Mouse (Mus musculus) cerebellum, postnatal 36 days (tissue): ENCODE measurements at regions not wholly inside any gene's neighbourhood (a gene's known extent, or its start where the extent isn't known, plus 50 kb on each side); places are given as distances from the start of the nearest gene placed in this dataset.

ENCODE experiments used
- DNase-seq, 2 experiments: peaks; one replicate each; pipeline ENCODE4 v3.0.0; 2021 to 2022; ENCODE audit warnings: mixed read lengths in 2 of 2

DNA sequence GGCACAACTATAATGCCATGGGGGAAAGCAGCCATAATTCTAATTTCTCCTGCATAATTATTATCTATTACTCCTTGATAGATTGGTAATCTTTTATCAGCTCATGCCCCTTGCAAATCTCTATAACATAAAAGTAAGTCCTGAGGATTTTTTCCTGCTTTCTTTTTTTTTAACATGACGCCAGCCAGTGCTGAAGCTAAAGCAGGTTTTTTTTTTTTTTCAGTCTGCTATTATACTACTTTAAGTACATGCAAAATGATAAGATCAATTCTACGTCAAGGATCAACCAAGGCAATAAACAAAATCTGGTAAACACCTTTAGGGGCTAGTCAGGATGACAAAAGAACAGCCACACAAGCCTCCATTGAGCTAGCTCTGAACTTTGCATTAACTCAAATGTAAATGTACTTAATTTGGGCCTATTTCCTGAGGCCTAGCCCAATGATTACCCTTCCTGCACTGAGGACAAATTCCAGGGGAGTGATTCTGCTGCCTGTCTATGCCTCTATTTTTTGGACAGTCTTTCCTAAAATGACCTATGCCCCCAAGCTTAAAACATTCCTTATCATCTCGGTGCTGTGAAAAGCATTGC lies 434.8 kb downstream of the 1810013L24Rik start:
- no peak for DNase-seq

DNA sequence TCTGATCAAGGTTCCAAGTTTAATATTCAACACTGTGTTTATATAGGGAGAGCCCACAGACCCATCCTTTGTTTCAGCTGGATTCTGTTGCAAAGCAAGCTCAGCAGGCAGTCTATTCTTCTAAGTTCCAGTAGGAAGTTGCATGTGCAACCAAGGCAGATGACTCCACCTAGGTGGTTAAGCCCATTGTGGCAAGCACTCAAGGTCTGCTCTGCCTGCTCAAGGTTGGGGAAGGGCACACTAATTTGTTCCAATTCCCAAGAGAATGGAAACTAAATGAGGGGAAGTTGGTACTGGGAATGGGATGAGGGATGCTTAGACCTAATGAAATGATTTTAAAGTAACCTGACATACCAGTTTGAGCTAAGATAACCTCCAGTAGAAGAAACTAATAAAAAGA lies 437.3 kb downstream of the 1810013L24Rik start:
- DNase-seq, result no peak

DNA sequence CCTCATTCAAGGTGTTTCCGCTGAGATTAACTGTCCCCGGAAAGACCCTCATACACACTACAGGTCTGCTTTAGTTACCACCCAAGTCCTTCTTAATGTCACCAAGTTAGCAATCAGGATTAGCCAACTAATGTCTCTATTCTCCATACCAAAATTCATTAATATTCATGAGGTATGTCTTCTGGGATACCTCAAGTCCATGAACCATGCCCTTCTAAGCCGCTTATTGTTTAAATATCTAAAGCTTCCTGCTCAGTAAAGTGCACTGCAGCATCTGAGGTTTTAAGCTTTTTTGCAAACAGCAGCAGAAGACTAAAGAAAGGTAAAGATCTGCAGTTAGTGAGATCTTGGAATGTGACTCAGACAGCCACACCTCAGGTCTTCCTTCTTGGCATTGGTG lies 440.2 kb downstream of the 1810013L24Rik start:
- no peak for DNase-seq

DNA sequence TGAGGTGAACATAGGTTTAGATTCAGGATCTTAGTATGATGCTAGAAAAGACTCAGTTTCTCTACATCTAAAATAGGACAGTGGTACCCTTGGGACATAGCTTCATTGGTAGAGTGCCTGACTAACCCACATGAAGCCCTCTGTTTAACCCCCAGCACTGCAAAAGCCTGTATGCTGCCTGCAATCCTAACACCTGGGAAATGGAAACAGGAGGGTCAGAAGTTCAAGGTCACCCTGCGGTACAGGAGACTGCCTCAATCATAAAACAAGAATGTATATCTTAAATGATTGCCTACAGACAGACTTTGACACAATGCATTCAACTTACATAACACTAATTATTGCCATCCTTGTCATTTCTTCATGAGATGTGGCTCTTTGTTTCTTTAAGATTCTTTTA lies 440.8 kb downstream of the 1810013L24Rik start:
- DNase-seq, result no peak

DNA sequence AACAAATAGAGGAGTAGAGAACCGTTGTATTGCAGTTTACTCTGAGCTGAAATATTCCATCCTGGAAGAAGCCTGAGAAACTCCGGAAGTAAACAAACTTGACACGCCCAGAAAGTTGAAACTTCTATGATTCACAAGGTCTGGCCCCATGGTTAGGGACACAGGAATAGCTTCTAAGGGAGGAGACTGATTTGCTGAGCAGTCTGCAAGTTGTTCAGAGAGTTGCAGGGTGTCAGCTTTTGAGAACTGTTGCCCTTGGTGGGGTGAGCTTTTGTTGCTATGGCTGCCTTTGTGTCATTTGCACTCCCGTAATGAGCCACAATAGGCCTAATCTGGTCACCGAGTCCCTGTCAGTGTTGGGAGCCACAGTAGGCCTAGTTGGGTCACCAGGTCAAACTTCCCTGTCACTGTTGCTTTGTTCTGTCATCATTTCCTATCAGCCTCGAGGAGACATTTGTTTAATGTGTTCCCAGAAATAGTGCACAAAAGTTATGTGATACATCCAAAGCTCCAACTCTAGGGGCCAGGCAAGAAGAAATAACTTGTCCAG lies 443.9 kb downstream of the 1810013L24Rik start:
- no peak for DNase-seq

DNA sequence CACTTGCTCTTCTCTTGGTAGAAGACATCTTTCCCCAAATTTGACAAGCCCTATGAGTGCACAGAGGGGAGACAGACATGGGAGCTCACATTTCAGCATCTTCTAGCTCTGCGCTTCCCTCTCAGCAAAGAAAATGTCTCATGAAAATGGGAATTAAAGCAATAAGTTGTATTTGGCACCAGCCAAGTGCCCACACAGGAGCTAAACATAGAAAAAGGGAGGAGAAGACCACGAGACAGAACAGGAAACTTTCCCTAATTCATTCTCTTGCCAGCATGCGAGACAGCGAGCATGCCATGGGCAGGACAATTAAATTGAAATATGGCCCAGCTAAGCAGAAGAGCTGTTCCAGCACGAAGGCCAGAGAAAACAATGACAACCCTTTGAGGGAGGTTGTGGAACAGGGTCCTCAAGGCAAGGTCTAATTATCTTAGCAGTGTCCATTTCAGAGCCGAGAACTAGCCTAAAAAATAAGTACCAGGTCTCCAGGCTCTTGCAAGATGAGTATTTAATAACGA lies 444.7 kb downstream of the 1810013L24Rik start:
- no peak for DNase-seq

DNA sequence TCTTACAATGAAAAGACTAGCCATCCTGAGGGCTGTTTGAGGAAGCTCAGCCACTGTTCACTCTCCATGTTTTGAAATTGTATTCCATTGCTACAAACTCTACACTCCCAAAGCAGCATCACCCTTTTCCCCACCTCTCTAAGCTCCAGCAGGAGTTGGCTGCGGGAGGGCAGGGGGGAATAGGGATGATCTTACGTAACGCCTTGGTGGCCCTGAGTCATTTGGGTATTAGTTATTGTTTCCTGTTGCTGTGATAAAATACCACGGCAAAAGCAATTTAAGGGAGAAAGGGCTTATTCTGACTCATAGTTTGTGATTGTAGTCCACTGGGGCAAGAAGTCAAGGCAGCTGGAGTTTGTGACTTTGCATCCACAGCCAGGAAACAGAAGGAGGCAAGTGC lies 445.5 kb downstream of the 1810013L24Rik start:
- no peak for DNase-seq

DNA sequence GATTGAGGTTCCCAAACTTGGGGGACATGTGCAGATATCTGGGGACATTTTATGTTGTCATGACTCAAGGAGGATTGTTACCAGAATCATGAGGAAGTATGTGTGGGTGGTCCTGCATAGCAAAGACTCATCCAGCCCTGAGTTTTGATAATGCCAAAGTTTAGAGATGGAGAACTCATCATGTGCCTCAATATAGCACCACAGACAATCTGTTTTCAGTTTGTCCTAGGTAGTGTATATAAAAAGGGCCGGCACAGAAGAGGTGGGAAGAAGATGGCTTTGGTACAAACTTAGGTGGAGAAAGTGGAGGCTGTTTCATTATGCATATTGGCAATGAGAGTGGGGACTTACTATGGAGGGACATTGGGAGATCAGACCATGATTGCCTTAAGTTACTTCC lies 447.2 kb downstream of the 1810013L24Rik start:
- no peak for DNase-seq

DNA sequence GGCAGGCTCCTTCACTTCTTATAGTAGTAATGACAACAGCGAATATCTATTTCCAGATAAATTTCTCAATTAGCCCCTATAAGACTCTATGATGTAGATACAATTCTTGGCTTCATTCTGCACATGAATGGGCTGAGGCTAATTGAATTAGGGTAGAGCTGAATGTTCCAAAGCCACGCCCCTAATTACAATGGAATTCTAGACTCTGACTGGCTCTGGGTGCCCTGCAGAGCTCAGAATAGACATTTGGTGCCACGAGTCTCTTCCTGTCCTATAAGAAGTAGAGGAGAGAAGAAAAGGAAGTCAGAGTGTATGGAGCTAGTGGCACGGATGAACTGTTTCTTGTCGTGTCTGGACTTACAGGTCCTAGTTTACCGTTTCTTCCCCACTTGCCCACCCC lies 449.8 kb downstream of the 1810013L24Rik start:
- no peak for DNase-seq

DNA sequence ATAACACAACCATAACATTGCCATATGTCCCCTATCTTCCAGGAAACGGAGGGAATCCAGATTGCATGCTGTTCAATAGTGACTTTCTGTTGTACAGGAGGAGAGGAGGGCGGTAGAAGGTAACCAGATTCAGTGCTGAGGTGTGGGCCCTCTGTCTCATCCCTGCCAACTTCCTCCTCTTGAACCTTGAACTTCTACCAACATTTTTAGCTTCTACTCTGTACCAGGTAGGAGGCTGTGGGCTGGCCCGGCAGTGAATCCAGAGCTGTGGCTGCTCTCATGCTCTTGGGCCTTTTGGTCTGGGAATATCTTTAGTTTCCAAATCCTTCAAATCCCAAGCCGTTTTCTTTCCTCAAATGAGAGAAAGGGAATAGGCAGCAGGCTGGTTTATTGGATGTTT lies 450.5 kb downstream of the 1810013L24Rik start:
- DNase-seq, result no peak

DNA sequence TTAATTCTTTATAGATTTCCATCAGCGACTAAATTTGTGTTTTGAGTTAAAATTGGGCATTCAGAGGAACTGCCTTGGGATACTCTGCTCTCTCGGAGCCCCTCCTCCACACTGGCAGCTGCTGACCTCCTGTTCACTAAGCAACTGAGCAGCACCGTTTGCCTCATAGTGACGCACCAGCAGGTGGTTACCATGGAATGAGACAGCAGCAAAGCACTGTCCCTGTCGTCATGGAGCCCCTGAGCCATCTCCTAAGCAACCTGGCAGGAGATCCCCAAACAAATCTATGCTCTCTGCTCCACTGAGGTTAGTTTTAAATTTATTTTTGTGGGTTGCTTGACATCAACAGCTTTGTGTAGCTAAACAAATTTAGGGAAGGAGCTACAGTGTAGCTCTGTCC lies 451.0 kb downstream of the 1810013L24Rik start:
- DNase-seq, result peak; percentile 4

DNA sequence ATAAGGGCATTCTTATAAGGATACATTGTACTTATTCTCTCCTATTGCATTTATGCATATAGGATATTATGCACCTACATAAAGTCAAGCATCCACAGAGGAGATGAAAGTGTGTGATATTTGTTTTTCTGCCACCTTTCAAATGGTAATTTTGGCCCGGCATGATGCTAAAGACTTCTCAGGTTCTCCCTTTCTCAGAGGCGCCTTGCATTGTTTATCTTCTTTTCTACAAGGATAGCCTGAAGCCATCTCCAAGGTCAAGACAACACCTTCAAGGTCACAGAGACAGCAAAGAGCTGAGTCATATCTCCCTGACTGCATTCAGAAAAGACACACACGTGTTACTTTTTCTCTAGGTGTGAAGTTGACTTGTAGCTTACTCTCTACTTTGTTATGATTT lies 454.5 kb downstream of the 1810013L24Rik start:
- no peak for DNase-seq

DNA sequence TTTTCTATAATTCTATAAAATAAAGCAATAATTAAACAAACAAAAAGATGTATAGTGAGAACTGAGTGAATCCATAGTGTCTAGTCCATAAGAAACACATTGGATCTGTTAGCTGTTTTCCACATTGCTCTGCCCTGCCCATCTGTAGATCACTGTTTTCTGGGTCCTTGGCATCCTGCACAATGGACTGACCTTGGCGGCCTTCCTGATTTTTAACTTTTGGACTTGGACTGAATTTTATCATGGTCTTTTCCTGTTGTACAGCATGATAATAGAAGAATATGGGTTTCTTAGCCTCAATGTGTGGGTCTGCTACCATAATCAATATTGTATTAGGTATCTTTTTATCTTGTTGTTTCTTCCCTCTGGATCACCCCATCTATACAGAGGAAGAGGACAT lies 456.0 kb downstream of the 1810013L24Rik start:
- DNase-seq, result no peak

DNA sequence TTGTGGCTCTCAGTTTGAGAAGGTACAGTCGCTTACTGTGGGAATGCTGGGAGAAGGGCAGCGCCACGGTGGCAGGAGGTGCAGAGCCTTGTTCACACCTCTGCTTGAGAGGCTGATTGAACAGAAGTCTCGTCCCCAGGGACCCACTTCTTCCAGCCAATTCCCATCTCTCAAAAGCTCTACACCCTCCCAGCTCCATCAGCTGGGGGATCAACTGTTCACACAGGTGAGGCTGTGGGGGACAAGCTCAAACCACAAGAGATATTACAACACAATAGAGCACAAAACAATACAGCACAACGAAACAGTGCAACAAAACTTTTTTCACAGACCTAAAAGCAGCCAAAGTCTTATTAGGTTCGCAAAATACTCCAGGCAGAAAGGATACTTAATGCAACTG lies 457.7 kb downstream of the 1810013L24Rik start:
- no peak for DNase-seq

DNA sequence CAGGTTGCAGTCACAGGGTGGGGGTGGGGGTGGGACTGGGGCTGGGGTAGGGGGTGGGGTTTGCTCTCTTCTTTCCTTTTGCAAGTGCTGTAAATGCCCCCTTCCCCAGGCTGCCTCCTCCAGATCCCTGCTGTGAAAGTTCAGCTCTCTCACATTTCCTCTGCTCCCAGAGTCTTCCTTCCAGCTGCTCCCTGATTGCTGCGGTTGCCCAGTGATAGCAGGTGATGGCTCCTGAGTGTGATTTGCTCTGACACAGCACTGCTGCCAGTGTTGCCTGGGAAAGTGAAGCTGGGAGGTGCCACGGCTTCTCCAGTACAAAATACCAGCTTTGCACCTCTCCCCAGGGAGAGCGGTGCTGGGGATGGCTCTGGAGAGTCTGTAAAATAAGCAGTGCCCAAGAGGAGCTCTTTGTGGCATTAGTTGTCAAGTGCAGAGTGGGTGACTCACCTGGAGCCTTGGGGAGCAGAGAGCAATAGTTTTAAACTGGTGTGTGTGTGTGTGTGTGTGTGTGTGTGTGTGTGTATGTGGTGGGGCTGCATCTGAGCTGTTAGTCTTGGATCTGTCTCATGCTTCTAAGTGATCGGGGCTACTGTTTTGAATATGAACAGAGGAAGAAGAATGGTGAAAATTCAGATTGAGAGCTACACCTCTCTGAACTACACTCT lies 461.6 kb downstream of the 1810013L24Rik start:
- DNase-seq, result no peak

DNA sequence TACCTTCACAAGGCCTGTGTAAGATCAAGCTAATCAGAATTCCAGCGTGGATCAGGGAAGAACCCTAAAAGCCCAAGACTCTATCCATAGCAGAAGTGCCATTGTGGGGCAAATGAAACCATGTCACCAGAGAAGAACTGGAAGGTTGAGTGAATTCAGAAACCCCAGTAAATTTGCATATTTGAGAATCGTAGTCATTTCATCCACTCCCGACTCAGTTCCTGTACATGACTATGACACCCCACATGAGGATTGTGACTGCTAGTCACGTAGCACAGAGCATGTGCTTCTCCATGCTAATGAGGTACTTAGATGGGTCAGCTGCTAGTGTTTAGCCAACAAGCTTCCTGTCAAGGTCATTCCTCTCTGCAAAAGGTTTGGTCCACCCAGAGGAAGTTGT lies 473.2 kb downstream of the 1810013L24Rik start:
- DNase-seq, result no peak

DNA sequence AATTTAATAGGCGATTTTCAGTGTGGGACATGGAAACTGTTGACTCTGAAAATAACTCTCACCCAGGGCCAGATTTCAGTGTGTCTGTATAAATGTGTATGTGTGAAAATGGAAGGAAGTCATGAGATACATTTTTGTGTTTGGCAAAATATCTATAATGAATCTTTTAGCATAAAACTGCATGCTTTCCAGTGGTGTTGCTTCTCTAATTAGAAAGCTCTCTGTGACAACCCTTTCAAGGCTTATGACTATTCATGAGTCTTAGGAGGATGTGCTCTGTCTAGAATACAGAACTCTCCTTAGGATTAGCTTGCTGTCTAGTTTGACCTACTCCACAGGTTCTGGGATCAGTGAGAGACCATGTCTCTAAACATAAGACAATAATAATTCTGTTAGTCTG lies 474.2 kb downstream of the 1810013L24Rik start:
- DNase-seq, result no peak

DNA sequence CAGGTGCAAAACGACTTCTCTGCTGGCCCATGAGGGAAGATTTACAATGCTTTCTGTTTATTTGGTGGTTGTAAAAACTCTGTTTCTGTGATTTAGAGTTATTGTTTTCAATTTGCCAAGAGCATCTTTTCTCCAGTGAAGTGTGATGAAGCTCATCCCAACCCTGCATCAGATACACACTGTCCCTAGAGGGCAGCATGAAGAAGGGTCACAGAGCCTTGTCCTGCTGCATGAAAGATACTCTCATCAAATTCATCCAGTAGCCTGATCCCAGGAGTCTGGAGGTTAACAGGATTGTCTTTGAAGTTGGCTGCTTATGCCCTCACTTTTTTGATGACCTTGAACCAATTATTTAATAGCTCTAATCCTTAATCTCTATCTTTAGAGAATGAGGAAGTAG lies 480.8 kb downstream of the 1810013L24Rik start:
- DNase-seq, result peak in 1 of 2 experiments; percentile 4

DNA sequence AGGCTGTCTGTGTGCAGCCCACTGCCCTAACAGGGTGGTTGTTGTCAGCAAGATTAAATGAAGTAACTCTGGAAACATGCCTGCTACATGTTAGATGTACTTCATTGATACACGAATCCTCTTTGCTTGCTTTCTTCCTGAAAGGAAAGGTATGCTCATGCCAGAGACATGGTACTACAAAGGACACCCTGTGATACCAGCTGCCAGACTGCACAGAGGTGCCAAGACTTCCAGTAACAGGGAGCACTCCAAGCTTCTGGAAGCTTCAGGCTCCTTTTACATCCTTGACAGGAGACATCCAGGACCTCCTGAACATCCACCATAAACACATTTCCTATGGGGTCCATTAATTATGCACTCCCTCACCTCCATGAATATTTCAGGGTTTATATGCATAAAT lies 505.7 kb downstream of the 1810013L24Rik start:
- no peak for DNase-seq

DNA sequence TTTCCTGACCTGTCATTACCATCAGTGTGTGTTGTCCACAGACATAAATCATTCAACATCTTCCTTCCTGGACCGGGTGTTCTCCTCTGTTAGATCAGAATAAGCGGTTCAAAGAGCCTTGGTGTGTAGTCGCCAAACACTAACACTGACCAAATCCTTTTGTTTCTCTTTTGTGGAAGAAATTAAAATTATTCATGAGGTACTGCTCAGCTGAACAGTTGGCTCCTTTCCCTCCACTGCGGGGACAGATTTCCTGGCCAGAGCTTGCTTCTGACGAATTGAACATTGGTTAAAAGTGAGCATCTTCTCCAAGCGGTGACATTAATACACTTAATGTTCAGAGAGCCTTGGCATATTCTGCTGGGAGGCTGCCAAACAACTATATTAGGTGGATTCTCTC lies 506.2 kb downstream of the 1810013L24Rik start:
- DNase-seq, result no peak

DNA sequence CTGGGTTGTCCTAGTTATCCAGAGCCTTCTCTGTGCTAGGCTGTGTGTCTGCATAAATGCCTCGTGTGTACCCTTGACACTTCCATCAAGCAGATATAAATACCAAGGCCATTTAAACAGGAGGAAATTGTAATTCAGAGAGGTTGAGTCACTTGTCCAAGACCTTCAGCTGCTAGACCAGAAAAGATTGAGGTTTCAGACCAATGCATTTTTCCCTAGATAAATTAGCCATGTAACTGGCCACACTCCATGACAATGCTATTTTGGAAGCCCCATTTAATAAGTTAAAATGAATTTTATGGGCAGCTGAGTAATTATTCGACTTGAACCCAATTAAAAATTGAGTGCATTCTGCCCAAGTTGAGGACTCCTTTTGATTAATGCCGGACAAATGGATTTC lies 509.6 kb downstream of the 1810013L24Rik start:
- no peak for DNase-seq

DNA sequence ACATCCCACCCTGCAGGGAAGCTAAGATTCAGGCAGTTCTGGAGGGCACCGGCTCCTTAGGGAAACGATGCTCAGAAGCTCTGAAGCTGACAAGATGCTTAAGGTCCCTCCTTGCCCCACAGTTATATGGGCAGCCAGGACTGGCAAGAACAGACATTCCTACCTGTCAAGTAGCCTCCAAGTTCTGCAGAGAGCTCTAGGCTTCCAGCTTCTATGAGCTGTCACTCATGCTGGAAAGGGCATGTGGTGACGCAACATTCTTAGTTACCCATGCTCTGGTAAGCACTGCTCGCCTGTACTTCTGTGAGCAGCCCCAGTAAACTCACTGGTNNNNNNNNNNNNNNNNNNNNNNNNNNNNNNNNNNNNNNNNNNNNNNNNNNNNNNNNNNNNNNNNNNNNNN lies 511.3 kb downstream of the 1810013L24Rik start:
- no peak for DNase-seq

DNA sequence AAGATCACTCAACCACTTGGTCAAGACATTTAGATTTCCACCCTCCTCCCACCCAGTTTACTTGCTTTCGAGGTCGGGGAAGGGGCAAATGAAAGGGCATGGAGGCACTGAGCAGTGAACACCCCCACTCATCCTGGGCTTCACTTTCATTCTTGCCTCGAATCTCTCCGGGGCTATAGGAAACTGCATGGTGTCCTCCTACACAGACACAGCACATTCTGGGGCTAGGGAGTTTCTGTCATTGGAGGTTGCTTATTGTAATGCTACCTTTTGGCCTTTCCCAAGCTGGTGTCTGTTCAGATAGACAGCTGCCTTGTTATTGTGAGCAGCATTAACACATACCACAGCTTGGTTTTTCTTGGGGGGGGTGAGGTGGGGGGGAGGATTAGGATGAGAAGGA lies 523.9 kb downstream of the 1810013L24Rik start:
- no peak for DNase-seq

DNA sequence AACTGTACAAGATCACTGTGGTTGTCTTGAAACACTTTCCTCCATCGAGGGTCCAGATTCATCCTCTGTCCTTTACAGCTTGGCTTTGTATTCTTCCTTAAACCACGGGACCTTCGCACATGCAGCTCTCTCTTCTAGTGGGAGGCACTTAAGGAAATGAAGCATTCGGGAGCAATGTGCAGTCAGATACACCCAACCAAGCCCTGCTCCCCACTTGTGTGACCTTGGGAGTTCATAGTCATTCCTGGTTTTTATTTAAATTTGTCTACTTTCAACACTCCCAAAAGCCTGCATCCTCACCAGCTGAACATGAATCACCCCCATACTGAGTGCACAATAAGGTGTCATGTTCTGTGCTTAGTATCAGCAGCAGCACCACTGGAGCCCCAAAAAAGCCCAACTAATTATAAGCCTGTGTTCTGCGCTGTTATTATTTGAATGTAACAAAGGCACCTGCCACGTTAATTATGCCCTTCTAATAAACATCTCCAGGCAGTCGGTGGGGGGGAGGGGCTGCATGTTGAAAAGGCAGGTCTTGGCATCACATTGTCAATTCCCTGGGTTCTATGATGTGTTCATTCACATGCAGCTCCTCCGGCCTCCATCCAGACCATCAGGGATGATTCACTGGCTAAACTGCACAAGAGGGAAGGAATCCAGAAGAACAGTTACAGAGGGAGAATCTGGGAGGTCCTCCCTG lies 524.6 kb downstream of the 1810013L24Rik start:
- DNase-seq, result no peak
